Mouse (Mus musculus) lung, embryonic 16.5 days (tissue): ENCODE results near the gene Apobec1. TPM values are rescaled to one million over a fixed set of nuclear protein-coding genes. Genes with fewer than 3 reads are reported as not detected.
"Not testable (repeated sequence)": the region's sequence is repeated elsewhere in the genome, so short reads cannot be mapped to it uniquely, and the experiment has no call there.

Experiments used
- ATAC-seq: fragments of 200-750 bp; cut with Nextera tagmentation; 2 replicates; pipeline ENCODE4 v1.8.0; 2017; ENCODE audit warnings: low read depth, mild to moderate bottlenecking, moderate library complexity
- H3K27ac ChIP-seq: fragments of 300-500 bp; sonication (generic); 2 replicates; pipeline ENCODE4 v1.5.1; 2014; ENCODE audit warnings: mild to moderate bottlenecking, control low read depth, low read length
- H3K27me3 ChIP-seq: fragments of 300-500 bp; sonication (generic); 2 replicates; pipeline ENCODE4 v1.6.1; 2014; ENCODE audit warnings: low read depth, low read length, mixed read lengths; ENCODE audit not compliant: control insufficient read depth, insufficient read depth
- H3K36me3 ChIP-seq: fragments of 300-500 bp; sonication (generic); 2 replicates; pipeline ENCODE4 v1.6.1; 2014; ENCODE audit warnings: low read length; ENCODE audit not compliant: control insufficient read depth, insufficient read depth
- H3K4me1 ChIP-seq: fragments of 300-500 bp; sonication (generic); replicated peaks from 2 replicates; pipeline ENCODE4 v1.6.1; 2014; ENCODE audit warnings: low read length, mixed read lengths; ENCODE audit not compliant: control insufficient read depth, insufficient read depth
- H3K4me2 ChIP-seq: fragments of 300-500 bp; sonication (generic); 2 replicates; pipeline ENCODE4 v1.6.1; 2014; ENCODE audit warnings: low read depth, low read length, control low read depth
- H3K4me3 ChIP-seq: fragments of 300-500 bp; sonication (generic); 2 replicates; pipeline ENCODE4 v1.5.1; 2014; ENCODE audit warnings: mild to moderate bottlenecking, low read length, control low read depth
- H3K9ac ChIP-seq: fragments of 300-500 bp; sonication (generic); 2 replicates; pipeline ENCODE4 v1.6.1; 2014; ENCODE audit warnings: low read length, control low read depth
- H3K9me3 ChIP-seq: fragments of 300-500 bp; sonication (generic); 2 replicates; pipeline ENCODE4 v1.6.1; 2016; ENCODE audit warnings: low read length; ENCODE audit not compliant: control insufficient read depth
- WGBS: fragments of 180-500 bp; shearing (Covaris S2); extraction: QIAGEN DNeasy Blood & Tissue Kit; methylation state at CpG from one replicate; pipeline ENCODE4 v1.1.7; 2014; 5-methylcytosine and 5-hydroxymethylcytosine counted together
- polyA plus RNA-seq: library from polyadenylated mRNA; unstranded; fragments of >200 nt; fragmentation: Nextera tagmentation; extraction: Ambion mirVana; gene quantifications from 2 replicates; pipeline ENCODE4 v1.2.1, GENCODE M21; 2015

Apobec1 gene
- polyA plus RNA-seq, 1 experiment from 2014 or later, result 5.2 TPM

DNA sequence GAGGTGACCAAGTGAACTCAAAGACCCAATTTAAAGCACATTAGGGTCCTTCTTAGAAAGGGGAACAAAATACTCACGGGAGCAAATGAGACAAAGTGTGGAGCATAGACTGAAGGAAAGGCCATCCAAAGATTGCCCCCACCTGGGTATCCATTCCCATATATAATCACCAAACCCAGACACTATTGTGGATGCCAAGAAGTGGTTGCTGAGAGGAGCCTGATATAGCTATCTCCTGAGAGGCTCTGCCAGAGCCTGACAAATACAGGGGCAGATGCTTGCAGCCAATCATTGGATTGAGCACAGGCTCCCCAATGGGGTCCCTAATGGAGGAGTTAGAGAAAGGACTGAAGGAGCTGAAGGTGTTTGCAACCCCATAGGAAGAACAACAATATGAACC is 27.2 kb downstream of the Apobec1 start:
- not testable (repeated sequence) for H3K4me3 ChIP-seq, H3K4me2 ChIP-seq, H3K36me3 ChIP-seq, H3K27me3 ChIP-seq, ATAC-seq, H3K27ac ChIP-seq, H3K4me1 ChIP-seq, H3K9ac ChIP-seq, H3K9me3 ChIP-seq
- WGBS, result 79% methylated on average over 1 of the region's 1 CpGs

DNA sequence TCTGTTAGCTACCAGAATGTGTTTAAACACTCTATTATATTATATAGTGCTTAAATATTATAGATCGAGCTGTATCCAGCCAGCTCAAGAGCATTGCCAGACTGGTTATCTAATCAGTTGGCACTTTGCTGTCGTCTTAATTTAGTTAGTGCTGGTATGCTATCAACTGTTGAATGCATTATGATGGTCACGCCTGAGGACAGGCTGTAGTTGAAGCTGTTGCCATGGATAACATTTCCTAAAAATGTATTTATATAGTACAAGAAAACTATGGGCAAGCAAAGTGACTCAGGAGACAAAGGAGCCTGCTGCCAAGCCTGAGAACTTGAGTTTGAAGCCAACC is 30.7 kb downstream of the Apobec1 start:
- Histone ChIP-seq H3K27ac (no peak overlapping the region), H3K36me3 (no peaks in the 10 kb centered on the region), H3K9ac (no peak overlapping the region), H3K4me2 (no peak overlapping the region), H3K9me3 (no peaks in the 10 kb centered on the region), H3K4me3 (no peak overlapping the region), H3K27me3 (no peaks in the 10 kb centered on the region), H3K4me1 (no peaks in the 10 kb centered on the region)
- no peak for ATAC-seq
- 45% methylated on average over 3 of the region's 3 CpGs for WGBS

DNA sequence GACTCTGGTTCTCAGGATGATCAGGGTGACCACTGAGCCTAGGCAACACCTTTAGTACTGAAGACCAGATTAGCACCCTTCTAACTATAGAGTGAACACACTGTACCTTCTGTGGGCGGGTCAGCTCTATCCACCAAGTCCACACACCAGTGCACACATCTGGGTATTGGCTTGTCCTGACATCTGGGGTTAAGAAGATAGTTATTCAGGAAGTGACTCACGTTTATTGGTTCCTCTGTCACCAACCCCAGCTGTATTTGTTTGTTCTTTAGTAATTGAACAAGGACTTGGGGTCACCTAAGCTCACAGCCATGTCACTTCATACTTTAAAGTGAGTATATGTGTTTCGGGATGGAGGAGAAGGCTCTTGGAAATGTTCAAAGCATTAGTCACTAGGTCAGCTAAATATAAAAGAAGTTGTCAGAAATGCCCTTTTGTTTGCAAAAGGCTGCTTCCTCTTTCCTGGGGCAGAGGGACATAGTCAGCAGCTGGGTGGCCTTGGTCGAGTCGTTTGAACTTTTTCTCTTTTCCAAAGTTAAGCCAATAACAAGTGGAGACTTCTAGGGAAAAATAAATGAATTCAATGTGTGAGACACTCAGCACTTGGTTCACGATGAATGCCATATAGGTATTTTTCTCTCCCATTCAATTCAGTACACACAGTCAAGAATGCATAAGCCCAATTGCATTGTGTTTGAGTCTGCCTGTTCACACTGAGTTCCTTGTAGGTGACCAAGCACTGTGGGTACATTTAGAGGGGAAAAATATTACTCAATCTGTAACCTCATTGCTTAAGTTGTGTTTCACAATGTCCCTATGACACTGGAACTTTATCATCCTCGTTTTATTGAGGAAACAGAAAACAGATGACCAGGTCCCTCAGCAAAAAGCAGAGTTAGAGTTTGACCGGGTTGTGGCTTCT is 31.3 kb downstream of the Apobec1 start:
- H3K27ac ChIP-seq, result no peak overlapping the region
- no peak overlapping the region for H3K4me3 ChIP-seq
- no peak overlapping the region for H3K9ac ChIP-seq
- H3K27me3 ChIP-seq, result no peaks in the 10 kb centered on the region
- H3K36me3 ChIP-seq, result no peaks in the 10 kb centered on the region
- H3K4me2 ChIP-seq, result no peak overlapping the region
- WGBS, result 40% methylated on average over 8 of the region's 8 CpGs
- no peaks in the 10 kb centered on the region for H3K4me1 ChIP-seq
- H3K9me3 ChIP-seq, result no peaks in the 10 kb centered on the region
- no peak for ATAC-seq

DNA sequence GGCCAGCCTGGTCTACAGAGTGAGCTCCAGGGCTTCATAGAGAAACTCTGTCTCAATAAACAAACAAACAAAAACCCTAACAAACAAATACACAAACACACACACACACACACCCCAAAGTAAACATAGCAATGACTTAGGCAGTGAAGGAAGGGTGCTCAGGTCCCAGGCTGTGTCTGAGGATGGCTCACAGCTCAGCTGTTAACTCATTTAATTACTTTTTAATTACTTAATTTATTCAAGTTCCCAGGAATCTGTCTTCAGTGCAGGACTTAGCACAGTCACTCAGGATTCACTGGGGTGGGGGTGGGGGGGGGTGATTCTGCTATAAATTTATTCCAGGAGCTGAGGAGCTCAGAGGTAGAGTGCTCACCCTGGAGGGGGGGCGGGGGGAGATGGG is 32.5 kb downstream of the Apobec1 start:
- H3K36me3 ChIP-seq, result no peaks in the 10 kb centered on the region
- no peak overlapping the region for H3K4me3 ChIP-seq
- no peak overlapping the region for H3K4me2 ChIP-seq
- ATAC-seq, result no peak
- no peak overlapping the region for H3K9ac ChIP-seq
- H3K27ac ChIP-seq, result no peak overlapping the region
- no peaks in the 10 kb centered on the region for H3K27me3 ChIP-seq
- 70% methylated on average over 1 of the region's 1 CpGs for WGBS
- no peaks in the 10 kb centered on the region for H3K9me3 ChIP-seq
- no peaks in the 10 kb centered on the region for H3K4me1 ChIP-seq

DNA sequence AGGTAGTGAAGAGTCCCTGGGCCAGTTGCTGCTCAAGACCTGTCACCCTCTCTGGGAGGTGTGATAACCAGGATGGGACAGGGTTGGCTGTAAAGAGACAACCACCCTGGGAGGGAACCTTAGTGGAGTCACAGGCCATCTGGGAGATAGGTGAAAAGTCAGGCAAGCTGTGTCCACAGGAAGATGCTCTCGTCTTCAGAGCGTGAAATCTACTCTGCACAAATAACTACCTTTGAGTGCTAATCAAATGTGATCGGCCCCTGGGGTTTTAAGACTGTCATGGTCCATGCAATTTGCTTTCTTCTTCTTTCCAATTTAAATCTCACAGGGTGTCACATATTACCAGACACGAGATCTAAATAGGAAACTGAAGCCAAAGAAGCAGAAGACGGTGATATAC is 33.1 kb downstream of the Apobec1 start:
- H3K9ac ChIP-seq, result no peak overlapping the region
- H3K4me2 ChIP-seq, result no peak overlapping the region
- H3K4me1 ChIP-seq, result no peaks in the 10 kb centered on the region
- no peaks in the 10 kb centered on the region for H3K27me3 ChIP-seq
- H3K9me3 ChIP-seq, result no peaks in the 10 kb centered on the region
- WGBS, result 59% methylated on average over 5 of the region's 5 CpGs
- H3K4me3 ChIP-seq, result no peak overlapping the region
- H3K36me3 ChIP-seq, result no peaks in the 10 kb centered on the region
- no peak for ATAC-seq
- H3K27ac ChIP-seq, result no peak overlapping the region

DNA sequence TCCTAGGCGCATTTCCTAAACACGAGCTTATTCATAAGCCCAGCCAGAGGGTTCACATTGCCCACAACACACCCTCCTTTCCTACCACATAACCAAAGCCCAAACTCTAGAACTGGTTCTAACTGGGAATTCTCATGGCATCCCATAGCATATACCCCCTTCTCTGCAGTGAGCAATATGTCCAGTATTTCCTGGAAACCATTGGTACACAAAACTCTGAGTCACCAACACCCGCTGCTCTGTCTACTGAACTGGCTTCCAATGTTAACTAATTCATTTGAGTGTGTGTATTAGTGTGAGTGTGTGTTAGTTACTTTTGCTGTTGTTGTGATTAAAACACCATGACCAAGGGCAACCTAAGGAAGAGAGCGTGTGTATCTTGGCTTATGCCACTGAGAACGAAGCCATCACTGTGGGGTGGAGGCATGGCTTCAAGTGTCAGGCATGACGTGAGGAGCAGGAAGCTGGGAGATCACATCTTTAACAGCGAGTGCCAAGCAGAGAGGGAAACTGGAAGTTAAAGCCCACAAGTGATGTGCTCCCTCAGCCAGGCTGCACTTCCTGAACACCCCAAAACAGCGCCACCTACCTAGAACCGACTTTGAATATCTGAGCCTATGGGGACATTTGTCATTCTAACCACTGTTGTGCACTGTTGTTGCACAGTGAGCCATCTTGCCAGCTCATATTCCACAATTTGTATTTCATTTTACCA is 37.0 kb downstream of the Apobec1 start:
- H3K27me3 ChIP-seq, result no peaks in the 10 kb centered on the region
- no peak overlapping the region for H3K27ac ChIP-seq
- no peak for ATAC-seq
- H3K4me3 ChIP-seq, result no peak overlapping the region
- no peaks in the 10 kb centered on the region for H3K9me3 ChIP-seq
- no peak overlapping the region for H3K9ac ChIP-seq
- WGBS, result 82% methylated on average over 9 of the region's 9 CpGs
- H3K4me1 ChIP-seq, result no peaks in the 10 kb centered on the region
- H3K36me3 ChIP-seq, result no peaks in the 10 kb centered on the region
- H3K4me2 ChIP-seq, result no peak overlapping the region

DNA sequence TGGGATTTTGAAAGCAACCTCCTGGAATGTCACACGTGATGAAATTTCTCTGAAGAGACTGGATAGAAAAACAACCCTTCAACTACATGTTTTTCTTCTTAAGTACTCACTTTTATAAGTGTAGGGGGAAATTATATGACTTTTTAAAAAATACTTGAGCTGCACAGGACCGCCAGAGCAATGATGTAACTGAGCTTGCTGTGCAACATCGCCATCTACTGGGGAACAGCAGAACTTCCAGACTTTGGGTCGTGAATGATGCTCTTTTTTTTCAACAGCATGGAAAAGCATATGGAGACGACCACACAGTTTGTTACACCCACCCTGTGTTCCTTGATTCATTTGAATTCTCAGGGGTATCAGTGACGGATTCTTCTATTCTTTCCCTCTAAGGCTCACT is 39.8 kb downstream of the Apobec1 start:
- H3K9ac ChIP-seq, result no peak overlapping the region
- no peak overlapping the region for H3K4me2 ChIP-seq
- H3K36me3 ChIP-seq, result no peaks in the 10 kb centered on the region
- 2% methylated on average over 6 of the region's 6 CpGs for WGBS
- no peak overlapping the region for H3K4me3 ChIP-seq
- no peaks in the 10 kb centered on the region for H3K27me3 ChIP-seq
- no peaks in the 10 kb centered on the region for H3K4me1 ChIP-seq
- no peaks in the 10 kb centered on the region for H3K9me3 ChIP-seq
- no peak overlapping the region for H3K27ac ChIP-seq
- no peak for ATAC-seq

DNA sequence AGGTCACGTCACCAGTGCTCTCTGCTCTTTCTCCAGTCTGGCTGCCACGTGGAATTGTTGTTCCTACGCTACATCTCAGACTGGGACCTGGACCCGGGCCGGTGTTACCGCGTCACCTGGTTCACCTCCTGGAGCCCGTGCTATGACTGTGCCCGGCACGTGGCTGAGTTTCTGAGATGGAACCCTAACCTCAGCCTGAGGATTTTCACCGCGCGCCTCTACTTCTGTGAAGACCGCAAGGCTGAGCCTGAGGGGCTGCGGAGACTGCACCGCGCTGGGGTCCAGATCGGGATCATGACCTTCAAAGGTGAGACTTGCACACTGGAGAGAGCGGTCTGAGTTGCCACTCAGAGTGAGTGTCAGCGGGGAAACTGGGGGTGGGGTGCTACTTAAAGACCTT is 41.2 kb downstream of the Apobec1 start:
- Histone ChIP-seq H3K4me1 (no peaks in the 10 kb centered on the region), H3K4me2 (no peak overlapping the region), H3K27ac (no peak overlapping the region), H3K36me3 (no peaks in the 10 kb centered on the region), H3K9ac (no peak overlapping the region), H3K27me3 (no peaks in the 10 kb centered on the region), H3K9me3 (no peaks in the 10 kb centered on the region), H3K4me3 (no peak overlapping the region)
- ATAC-seq, result peak; percentile 32; the same call in 1 of the 2 replicates
- 73% methylated on average over 20 of the region's 20 CpGs for WGBS

DNA sequence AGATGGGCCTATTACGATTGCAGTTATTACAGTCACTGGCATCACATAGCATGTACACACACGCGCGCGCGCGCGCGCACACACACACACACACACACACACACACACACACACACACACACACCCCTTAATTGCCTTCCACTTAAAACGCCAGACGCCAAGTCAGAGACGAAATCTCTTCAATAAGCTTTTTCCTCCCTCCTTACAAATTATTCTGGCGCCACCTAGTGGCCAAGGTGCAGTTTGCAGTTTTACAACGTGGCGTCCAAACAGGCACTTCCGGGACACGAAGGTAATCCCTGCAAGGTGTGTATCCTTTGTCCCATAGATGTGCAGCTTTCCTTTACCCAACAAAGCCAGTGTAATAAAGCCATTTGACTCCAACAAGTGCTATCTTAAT is 41.8 kb downstream of the Apobec1 start:
- Histone ChIP-seq H3K4me1 (no peaks in the 10 kb centered on the region), H3K4me2 (peak overlapping the region; percentile 47), H3K27ac (no peak overlapping the region), H3K4me3 (peak overlapping the region; percentile 14), H3K9ac (no peak overlapping the region), H3K9me3 (no peaks in the 10 kb centered on the region), H3K36me3 (no peaks in the 10 kb centered on the region), H3K27me3 (no peaks in the 10 kb centered on the region)
- 12% methylated on average over 17 of the region's 17 CpGs for WGBS
- ATAC-seq, result peak; percentile 35; the same call in 1 of the 2 replicates
